Mouse (Mus musculus) liver, adult (tissue): ENCODE measurements at regions not wholly inside any gene's neighbourhood (a gene's known extent, or its start where the extent isn't known, plus 50 kb on each side); places are given as distances from the start of the nearest gene placed in this dataset.

ENCODE experiments used
- GATA4 ChIP-seq: IDR thresholded peaks from 2 replicates; pipeline ENCODE4 v1.6.1; 2014; ENCODE audit warnings: mild to moderate bottlenecking, low read length; ENCODE audit not compliant: insufficient replicate concordance

DNA sequence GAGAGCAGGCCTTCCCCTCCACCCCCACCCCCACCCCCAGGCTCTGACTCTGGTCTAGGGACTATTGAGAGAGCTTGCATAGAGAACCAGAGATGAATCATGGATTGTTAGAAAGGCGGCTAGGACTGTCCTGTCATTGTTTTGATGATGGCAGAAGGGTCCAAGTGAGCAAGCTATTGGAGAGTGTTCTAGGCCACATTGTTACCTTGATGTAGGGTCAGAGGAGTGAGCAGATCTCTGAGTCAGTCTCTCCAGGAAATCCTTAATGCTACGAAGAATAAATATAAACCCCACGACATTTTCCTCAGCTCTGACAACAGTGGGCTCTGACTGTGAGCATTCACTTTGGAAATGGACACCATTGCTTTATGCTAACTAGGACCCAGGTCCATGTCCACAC is 144.9 kb downstream of the Hibadh start:
- no peak for TF ChIP-seq GATA4

DNA sequence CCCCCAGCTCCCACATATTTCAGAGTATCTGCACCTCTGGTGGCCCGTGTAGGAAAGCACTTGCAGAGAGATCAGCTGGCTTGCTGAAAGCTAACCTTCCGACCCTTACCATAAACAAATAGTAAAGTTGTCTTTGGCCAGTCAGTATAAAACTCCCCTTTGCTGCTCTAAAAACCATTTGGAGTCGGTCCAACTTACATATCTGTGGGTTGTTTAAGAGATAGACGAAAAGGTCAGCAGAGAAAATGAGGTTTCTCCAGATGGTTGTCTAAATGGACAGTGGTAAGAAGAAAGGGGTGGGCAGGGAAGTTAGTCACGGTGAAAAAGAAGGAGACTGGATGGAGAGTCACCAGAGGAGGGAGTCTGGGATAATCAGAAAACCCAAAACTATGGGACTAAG is 144.3 kb downstream of the Hibadh start:
- TF ChIP-seq GATA4, result no peak
